Mouse (Mus musculus): ENCODE data around the gene Fam122a. TPM values are rescaled to one million over a fixed set of nuclear protein-coding genes. Genes with fewer than 3 reads are reported as not detected.

Fam122a gene
- total RNA-seq, 2 experiments from 2014 or later, result 6.3 to 40.9 TPM

DNA sequence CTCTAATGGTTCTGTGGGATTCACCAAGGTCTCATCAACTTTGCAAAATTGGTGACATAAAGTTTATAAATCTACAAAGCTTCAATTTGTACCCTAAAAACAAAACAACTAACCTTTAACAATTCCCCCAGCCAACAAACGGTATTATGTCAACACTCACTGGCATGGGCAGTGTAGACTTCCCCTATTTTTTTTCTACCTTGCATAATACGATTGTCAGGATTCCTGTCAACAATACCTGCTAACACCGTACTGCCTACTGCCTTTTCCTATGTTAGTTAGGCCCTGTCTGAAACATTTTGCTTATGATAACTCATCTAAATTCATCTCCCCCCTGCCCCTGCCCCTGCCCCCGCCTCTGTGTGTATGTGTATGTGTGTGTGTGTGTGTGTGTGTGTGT lies 16.7 kb upstream of the Fam122a start:
- ATAC-seq (replicated peaks; ENCODE audit: low FRiP score, poor library complexity, severe bottlenecking), result no peak

DNA sequence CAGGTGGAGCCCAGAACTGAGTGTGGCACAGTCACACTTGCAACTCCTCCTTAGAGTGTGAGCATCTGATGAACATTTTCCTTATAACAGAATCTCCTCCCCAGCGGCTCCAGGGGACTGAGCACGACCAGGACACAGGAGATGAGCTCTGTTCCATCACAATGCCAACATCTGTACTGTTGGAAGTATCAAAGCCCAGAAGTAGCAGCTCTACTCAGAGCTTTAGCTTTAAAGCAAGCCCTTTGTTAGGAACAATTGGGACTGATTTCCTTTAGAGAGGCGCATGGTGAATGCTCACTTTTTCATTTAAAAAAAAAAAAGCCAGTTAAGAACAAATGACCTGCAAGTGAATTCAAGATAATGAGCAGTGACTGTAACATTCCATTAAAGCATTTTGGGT lies 14.7 kb upstream of the Fam122a start:
- no peak for ATAC-seq (replicated peaks; ENCODE audit: low FRiP score, poor library complexity, severe bottlenecking)

DNA sequence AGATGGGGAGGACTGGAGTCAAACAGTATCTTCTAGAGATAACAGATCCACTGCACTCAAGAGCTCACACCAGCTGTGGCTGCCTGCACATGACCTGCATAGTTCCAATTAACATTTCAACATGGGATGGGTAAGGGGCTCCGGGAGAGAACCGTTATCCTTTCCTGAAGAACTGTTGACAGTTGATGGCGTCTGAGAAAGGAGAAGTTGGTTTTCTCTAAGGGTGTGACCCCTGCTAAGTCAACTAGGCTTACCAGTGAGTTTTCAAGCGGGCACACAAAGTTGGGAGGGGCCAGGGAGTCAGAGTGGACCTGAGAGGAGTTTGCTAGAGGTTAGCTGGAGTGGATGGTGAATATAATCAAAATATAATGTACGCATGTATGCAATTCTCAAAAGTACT lies 13.1 kb upstream of the Fam122a start:
- no peak for ATAC-seq (replicated peaks; ENCODE audit: low FRiP score, poor library complexity, severe bottlenecking)

DNA sequence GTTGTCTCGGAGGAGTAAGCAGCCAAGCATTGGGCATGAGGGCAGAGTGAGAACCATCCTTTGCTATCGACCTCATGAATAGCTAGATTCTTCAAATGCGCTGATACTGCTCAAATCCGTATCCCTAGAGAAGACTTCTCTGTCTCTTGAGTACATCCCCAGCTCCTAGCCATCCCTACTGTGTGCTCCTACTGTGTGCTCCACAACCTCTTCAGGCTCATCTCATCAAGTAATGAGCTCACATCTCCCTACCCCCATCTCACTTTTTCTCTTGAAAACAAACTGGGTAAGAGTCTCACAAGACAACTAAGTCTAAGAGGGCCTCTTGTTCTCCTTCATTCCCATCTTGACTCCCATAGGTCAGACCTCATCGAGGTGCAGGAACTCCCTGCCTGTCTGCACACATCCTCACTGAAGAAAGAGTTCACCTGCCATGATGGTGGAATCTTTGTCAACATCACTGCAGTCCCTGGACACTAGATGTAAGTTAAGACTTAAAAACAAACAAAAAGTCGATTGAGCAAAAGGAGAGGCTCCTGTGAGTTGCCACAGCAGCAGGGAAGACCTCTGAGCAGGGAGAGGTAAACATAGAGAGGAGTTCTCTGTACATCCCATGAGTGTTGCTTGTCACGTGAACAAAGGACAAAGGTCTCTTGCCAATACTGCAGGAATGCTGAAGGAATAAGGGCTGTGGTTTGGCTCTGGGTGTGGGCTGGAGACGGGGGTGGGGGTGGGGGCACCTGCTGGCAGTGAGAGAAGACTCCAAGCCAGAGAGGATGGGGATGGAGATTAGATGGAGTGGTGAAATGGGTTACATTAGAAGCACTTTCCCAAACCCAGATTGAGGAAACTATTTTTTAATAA lies 9.5 kb upstream of the Fam122a start:
- ATAC-seq (replicated peaks; ENCODE audit: low FRiP score, poor library complexity, severe bottlenecking), result no peak

DNA sequence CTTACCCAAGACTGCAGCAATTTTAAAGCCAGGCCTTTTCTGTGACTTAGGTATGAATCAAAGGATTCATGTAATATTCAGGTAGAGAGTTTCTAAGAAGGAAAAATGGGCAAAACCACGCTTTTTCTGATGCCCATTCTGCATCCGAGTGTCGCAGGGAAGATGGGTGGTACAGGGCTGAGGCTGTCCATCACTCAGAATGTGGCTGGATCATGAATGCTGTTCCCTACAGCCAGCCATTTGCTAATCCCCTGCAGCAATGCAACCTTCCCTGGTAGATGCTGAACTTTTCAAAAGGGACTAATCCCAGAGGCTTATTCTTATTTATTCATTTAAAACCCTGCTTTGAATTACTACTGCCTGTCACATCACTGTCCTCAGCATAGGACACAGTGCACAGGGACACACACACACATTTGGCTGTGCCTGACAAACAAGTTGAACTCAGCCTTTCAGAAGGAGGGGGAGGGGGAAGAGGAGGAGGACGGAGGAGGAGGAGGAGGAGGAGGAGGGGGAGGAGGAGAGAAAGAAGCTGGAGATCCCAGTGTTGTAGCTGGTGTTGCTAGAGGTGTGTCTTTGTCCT lies 7.5 kb upstream of the Fam122a start:
- ATAC-seq (replicated peaks; ENCODE audit: low FRiP score, poor library complexity, severe bottlenecking), result no peak

DNA sequence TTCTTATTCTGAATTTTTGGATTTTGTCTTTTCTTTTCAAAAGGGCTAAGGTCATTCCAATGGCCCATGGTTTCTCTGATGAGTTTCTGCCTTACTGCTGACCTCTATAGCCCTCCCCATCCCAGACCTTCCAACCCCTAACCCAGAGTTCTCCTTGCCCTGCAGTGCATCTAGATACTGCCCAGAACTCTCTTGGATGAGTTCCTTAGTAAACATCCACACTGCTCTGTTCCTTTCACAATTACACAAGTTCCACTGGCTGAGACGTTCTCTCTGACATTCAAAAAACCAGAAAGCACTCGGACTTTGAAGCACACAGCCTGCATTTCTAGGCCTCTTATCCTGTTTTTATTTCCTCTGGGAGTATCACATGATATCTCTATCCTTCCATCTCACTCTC lies 3.8 kb upstream of the Fam122a start:
- no peak for ATAC-seq (replicated peaks; ENCODE audit: low FRiP score, poor library complexity, severe bottlenecking)

DNA sequence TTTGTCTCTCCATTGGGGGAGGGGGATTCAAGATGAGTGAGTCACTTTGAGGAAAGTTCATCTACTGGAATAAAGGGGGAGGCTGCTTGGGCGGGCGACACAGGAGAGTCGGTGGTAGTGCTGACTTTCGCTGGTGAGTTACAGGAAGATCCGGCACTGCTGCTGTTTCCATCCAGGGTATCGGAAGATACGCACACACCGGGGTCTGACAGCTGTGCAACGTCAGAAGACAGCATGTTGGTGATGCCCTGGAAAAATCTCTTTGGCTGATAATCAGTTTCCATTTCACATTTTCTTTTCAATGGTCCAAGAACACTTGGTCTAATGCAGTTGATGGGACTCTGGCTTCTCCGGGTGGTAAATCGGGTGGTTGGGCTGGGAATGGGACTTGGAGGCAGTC lies 695 bp downstream of the Fam122a start:
- peak; percentile 66 for ATAC-seq (replicated peaks; ENCODE audit: low FRiP score, poor library complexity, severe bottlenecking)

DNA sequence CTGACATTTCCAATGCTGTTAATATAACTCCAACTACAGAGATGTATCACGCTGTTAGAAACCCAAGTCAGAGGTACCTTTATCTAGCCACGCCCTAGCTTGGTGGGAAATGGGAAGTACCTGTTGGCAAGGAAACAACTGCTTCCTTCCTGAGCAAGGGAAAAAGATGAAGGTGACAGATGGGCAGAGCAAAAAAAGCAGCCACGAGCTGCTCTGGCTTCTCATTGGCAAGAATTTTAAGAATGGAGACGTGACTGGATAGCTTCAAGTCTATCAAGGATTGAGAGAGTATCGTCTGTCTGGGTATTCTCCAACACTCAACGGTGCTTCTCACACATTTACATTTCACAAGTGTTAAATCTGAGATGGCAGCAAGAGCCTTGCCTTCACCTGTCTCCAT lies 1.9 kb downstream of the Fam122a start:
- no peak for ATAC-seq (replicated peaks; ENCODE audit: low FRiP score, poor library complexity, severe bottlenecking)

DNA sequence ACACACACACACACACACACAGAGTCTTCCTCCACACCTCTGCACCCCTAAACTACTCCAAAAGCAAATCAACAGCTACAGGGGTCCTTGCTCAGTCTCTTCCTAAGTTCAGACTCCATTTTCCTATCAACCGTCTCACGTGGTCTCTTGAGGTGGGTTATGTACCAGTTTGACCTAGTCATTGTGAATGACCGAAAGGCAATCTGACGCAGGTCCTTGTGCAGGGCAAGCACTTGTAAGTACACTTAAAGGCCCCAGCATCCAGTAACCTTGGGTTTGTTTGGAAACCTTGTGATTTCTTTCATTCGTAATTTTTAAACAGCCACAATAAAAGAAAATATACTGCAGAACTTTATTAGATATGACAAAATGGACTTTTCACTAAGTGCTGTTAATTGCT lies 4.6 kb downstream of the Fam122a start:
- ATAC-seq (replicated peaks; ENCODE audit: low FRiP score, poor library complexity, severe bottlenecking), result no peak

DNA sequence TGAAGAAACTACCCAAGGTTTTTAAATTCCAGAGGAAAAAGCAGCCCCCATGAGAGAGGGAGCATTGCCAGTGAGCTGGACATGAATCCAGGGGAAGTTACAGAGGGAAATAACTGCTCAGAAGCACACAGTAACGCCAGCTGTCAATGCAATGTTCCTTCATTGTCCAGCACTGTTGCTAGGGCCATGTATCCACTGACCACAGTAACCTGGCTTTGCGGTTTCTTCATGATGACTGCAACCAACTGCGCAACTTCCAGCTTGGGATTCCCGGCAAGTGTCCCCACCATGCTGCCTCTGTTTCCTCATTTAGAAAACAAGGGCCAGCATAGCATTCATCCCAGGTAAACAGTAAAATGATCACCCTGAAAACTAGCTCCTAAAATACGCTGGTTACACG lies 5.6 kb downstream of the Fam122a start:
- no peak for ATAC-seq (replicated peaks; ENCODE audit: low FRiP score, poor library complexity, severe bottlenecking)

DNA sequence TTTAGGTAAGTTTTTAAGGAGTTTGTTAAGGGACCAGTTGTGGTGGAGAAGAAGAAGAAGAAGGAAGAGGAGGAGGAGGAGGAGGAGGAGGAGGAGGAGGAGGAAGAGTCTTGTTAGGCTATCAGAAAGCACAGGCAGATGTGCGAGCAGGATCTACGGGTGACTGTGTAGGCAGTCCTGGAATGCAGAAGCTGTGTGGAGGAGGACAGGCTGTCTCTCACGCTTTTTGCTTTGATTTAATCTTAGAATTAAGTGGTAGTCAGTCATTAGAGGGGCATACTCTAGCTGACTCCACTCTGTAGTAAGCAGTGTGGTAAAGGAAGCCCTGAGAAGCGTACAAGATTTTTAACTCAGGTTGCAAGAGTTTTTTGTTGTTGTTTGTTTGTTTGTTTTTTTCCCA lies 7.9 kb downstream of the Fam122a start:
- ATAC-seq (replicated peaks; ENCODE audit: low FRiP score, poor library complexity, severe bottlenecking), result no peak

DNA sequence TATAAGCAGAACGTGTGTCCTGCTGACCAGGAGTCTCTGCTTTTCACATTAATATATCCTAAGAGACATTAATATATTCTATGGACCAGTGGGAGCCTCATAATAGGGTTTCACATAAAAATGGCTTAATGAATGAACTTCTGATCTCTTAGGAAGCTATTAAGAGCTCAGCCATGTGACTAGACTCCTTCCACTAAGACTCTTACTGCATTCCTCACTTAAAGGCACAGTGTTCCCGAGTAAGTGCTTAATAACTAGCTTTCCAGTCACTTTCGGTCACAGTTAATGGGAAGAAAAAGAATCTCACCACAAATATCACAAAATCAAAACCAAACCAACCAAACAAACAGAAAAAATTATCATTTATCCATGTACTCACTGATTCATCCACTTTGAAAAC lies 8.5 kb downstream of the Fam122a start:
- ATAC-seq (replicated peaks; ENCODE audit: low FRiP score, poor library complexity, severe bottlenecking), result no peak

DNA sequence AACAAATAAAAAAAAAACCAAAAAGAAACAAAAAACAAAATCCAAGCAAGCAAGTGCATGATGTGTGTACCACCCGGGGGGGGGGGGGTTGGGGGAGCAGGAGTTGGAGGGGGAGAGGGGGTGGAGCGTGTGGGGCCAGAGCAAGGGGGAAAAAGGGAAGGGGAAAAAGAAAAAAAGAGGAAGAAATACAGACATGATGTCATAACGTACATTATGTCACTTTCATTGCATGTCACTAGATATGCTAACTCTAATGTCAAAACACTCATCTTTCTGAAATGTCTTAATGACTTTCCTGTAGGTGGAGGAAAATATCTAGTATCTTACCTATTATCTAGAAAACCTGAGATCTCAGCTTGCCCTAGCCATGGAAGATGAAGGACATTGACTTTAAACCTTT lies 14.1 kb downstream of the Fam122a start:
- no peak for ATAC-seq (replicated peaks; ENCODE audit: low FRiP score, poor library complexity, severe bottlenecking)

DNA sequence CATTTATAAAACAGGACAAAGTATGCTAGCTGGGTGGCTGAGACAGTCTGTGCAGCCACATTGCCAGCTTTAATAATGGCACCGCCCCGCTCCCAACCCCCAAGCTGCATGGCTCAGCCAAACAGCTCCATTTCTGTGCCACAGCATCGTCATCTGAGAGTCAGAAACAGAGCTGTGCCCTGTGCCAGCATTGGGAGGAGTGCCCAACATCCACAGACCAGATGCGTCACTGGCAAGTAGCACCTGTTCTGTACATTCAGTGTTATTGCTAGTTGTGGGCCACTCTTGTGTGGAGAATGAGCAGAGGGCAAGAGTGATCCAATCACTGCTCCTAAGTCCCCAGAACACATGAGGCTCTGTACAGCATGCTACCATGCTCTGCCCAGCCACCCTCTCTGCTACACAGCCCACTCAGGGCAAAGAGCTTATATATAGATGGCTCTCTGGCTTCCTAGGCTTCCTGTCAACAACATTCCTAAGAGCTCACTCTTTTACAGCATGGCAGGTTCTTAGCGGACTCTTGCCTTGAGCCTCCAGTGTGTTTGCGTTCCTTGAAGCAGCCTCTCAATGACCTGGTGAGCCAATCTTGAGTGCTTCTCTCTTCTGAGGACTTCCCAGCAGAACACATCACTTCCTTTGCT lies 20.4 kb downstream of the Fam122a start:
- peak; percentile 40; the same call in 1 of the 2 replicates for ATAC-seq (replicated peaks; ENCODE audit: low FRiP score, poor library complexity, severe bottlenecking)

DNA sequence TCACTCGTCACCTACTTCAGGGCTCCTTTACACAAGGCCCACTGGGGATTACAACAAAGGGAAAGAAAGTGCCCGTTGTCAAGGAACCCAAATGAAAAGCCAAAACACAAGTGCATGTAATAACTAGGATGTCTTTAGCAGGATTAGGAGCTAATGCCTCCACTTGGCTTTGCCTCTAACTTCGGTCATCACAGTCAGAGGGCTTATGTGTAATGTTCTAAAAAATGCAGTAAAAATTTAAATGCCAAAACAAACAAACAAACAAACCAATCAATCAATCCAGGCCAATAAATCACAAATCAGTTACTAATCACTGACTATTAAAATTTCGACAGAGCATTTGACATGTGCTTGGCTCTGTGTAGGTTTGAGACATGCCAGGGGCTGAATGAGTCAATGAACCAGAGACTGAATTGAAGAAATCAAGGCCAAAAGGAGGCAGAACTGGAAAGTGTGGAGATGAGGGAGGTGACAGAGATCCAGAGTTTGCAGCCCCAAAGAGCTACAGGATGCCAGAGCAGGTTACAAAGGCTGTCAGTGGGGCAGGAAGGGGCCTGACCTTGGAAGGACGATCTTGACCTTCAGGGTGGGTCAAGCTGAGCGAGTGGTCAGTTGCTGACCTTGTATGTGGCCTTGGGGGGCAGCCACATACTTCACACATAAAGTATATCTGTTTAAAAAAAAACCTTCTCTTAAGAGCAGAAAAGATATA lies 21.8 kb downstream of the Fam122a start:
- no peak for ATAC-seq (replicated peaks; ENCODE audit: low FRiP score, poor library complexity, severe bottlenecking)

DNA sequence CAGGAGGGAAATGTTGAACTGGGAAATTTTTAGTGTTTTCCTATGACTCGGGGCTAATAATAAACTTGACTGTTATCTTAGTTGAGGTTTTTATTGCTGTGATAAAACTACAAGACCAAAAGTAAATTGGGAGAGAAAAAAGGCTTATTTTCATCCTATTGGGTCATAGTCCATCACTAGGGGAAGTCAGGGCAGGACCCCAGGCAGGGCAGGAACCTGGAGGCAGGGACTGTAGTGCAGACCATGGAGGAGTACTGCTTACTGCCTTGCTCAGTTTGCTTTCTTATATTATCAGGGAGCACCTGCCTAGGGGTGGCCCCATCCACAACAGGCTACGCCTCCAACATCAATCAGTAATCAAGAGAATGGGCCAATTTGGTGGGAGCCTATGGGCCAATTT lies 22.7 kb downstream of the Fam122a start:
- ATAC-seq (replicated peaks; ENCODE audit: low FRiP score, poor library complexity, severe bottlenecking), result no peak

DNA sequence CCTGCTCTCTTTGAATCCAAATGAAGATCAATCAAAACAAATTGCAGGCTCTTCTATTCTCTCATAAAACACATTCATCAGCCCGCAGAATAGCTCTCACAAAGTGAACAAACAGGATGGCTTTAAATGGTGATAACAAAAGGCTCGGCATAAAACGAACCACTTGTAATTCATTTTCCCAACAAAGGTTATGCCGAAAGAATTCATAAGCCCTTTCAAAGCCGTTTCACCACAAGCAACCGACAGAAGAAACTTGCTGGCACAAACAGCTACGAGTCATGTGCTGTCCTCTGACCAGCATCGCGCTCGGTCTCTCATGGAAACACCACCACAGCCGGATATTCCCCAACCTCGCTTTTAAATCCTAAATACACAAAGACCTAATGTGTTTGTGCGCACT lies 23.8 kb downstream of the Fam122a start:
- no peak for ATAC-seq (replicated peaks; ENCODE audit: low FRiP score, poor library complexity, severe bottlenecking)

DNA sequence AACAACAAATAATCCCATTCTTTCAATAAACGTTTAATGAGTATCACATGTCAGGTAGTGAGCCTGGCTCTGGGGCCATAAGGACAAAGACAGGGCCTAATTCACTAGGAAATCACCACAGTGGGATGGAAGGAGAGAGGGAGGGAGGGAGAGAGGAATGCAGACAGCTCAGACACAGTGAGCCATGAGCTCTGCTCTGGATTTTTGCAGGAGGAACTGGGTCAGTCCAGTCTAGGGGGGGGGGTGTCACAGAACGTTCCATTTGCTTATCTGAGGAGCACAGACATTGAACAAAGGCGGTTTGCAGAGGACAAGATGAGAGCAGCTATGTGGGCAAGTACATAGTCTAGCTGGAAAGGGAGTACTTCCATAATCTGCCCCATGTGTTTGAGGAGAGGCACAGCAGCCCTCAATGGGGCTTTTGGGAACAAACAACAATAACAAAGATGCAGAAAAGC lies 24.7 kb downstream of the Fam122a start:
- ATAC-seq (replicated peaks; ENCODE audit: low FRiP score, poor library complexity, severe bottlenecking), result no peak

DNA sequence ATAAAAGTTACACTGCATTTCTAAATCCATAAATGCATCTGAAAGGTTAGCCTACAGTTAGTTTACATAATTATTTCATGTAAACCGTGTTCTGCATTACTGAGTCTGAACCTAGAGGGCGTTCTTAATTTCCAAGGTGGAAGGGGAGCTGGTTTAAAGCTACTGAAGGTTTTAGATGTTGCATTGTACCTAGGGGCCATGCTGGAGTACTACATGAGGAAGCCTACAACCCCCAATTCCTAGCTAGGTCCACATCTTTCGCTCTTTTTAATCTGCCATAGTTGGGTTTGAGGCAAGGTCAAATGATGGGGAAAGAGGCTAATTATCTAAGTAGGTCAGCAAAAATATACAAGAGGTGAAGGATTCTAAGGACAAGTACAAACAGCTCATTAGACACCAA lies 25.5 kb downstream of the Fam122a start:
- no peak for ATAC-seq (replicated peaks; ENCODE audit: low FRiP score, poor library complexity, severe bottlenecking)

DNA sequence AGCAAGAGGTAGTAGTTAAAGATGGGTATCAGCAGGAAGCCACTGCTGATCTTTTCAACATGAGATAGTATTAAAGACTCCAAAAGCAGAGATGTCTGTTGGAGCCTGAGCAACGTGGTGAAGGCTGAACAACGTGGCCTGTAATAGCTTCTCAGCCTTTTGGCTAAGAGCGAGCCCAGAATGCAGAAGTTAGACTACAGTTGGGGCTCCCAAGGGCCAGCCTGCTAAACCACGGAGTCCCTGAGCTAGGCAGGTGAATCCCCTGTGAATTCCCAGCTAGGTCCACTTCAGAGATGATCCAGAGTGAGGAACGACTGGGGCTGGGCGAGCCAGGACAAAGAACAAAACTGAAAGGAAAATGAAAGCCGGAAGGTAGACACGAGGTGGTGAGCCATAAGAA lies 26.4 kb downstream of the Fam122a start:
- ATAC-seq (replicated peaks; ENCODE audit: low FRiP score, poor library complexity, severe bottlenecking), result no peak

DNA sequence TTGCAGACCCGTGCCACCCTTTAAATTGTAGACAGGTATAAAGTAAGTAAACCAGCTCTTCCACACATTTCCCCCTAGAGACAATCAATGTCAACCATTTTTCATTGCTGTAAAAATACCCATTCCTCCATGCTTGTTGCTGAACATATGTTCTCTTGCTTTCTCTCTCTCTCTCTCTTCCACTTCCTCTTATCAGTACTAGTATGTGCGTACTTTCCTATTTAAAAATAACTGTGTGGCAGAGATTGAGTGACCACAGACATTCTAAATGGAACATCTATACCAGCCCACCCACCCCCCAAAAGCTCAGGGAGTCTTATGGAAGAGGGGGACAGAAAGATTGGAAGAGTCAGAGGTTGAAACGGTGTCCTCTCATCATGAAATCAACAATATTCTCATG lies 32.8 kb downstream of the Fam122a start:
- no peak for ATAC-seq (replicated peaks; ENCODE audit: low FRiP score, poor library complexity, severe bottlenecking)
